Mouse (Mus musculus) thymus, postnatal 14 days (tissue): ENCODE results near the gene Gatad2b.
"Not testable (repeated sequence)": the region's sequence is repeated elsewhere in the genome, so short reads cannot be mapped to it uniquely, and the experiment has no call there.

ENCODE experiments used
- DNase-seq: peaks from one replicate; pipeline ENCODE4 v3.0.0; 2021

The Gatad2b gene

GRCm38 (mm10) chr3:90292345-90293275, at the start of gene Gatad2b:
Gatad2b (plus strand) TSS chr3:90293178.
- DNase-seq: peak; percentile 97

GRCm38 (mm10) chr3:90245406-90245805, 47.6 kb upstream of the Gatad2b start:
- no peak for DNase-seq

GRCm38 (mm10) chr3:90247630-90247959, 45.4 kb upstream of the Gatad2b start:
- DNase-seq: no peak

DNA sequence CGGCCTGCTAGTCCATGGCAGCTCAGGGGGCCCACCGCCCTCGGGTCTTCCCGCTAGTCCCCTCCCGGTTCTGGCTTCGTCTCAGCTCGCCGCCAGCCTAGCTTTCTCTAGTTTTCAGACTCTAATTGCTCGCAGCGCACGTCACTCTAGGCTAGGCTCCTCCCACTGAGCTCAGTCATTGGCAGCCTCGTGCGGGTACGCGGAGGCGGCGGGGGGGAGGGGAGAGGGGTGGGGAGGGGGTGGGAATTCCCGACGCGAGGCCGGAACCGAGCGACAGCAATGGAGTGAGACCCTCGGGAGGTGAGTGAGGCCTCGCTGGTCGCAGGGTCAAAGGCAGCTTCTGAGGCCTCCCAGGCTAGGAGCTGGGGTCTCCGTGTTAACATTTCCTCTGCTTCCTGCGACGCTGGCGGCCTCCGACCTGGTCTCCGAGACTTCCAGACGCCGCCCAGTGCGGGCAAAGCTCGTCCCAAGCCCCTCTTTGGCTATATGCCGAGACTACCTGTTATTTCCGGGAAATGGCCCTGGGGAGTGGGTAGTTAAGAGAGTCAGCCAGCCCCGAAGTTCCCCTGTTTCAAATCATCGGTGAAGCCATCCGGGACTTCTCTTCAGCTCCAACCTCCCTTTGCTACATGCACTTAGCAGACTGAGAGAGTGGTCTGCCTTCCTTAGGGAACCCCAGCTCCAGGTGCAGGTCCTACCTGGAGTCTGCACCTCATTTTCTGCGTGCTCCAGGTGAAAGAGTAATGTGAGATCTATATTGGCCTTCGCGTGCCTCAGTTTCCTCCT, 44.8 kb upstream of the Gatad2b start, which contains the start of gene Slc39a1:
Gene Slc39a1, plus strand, starts transcription at position 213 of the 786 bp plus-strand sequence.
- DNase-seq: peak; percentile 94

- DNase-seq: peak; percentile 46
These were observed 44.3 kb upstream of the Gatad2b start for GRCm38 (mm10) chr3:90248746-90249100.

GRCm38 (mm10) chr3:90250791-90251190, 42.2 kb upstream of the Gatad2b start:
- no peak for DNase-seq

DNA sequence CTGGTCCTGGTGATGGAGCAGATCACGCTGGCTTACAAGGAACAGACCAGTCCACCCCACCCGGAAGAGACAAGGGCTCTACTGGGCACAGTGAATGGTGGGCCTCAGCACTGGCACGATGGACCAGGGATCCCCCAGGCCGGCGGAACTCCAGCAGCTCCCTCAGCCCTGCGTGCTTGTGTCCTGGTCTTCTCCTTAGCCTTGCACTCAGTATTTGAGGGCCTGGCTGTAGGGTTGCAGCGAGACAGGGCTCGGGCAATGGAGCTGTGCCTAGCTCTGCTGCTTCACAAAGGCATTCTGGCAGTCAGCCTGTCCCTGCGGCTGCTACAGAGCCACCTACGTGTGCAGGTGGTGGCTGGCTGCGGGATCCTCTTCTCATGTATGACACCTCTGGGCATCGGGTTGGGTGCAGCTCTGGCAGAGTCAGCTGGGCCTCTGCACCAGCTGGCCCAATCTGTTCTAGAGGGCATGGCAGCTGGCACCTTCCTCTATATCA, 41.2 kb upstream of the Gatad2b start:
- DNase-seq: not testable (repeated sequence)

- DNase-seq: not testable (repeated sequence)
These were observed 40.3 kb upstream of the Gatad2b start for GRCm38 (mm10) chr3:90252659-90253058.

GRCm38 (mm10) chr3:90253174-90253573, 39.8 kb upstream of the Gatad2b start:
- DNase-seq: not testable (repeated sequence)

- DNase-seq: peak; percentile 94
These were observed 39.1 kb upstream of the Gatad2b start, which contains the start of gene Crtc2 for GRCm38 (mm10) chr3:90253653-90254418. Crtc2 (plus strand) TSS chr3:90254163.

DNA sequence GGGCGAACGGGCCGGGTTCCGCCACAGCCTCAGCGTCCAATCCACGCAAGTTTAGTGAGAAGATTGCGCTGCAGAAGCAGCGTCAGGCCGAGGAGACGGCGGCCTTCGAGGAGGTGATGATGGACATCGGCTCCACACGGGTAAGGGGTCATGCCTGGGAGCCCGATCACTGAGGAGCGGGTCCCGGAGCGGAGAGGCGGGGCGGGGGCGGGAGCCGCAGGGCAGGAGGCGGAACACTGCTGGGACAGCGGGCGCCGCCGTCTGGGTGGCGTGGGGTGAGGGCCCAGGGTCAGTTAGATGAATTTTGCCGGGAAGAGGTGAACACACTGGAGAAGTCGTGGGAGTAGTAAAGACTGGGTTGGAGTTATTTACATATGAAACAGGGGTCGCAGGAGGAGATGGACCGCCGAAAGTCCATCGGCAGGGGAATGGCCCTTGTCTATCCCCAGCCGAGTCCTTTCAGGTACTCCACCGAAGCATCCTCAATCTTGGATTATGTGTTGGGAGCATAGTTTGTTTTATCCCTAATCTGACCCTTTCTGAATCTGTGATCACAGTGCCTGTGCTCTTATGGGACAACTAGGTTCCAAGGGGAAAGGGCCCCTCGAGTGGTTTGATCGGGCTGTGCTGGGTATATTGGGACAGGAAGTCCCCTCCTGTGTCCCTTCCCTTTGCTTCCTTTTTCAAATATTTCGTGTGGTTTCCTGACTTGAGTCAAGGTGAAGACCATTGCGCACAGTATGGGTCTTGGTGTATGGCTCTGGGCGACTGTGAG, 38.4 kb upstream of the Gatad2b start:
- peak; percentile 39 for DNase-seq

DNA sequence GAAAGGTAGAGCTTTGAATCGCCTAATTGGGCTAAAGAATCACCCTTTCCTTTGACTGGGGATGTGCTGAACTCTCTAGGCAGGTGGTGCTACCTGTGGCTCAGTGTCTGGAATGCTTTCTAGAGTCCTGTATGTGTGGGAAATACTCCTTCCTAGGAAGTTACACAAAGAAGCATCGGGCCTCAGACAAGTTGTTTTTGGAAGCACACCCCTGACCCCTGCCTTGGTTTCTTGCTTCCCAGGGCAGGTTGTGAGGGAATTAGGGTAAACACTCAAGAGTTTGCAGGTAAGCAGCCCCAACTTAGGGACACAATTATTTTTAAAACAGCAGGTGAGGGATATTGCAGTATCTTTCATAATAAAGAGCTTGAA, 37.8 kb upstream of the Gatad2b start:
- no peak for DNase-seq

DNA sequence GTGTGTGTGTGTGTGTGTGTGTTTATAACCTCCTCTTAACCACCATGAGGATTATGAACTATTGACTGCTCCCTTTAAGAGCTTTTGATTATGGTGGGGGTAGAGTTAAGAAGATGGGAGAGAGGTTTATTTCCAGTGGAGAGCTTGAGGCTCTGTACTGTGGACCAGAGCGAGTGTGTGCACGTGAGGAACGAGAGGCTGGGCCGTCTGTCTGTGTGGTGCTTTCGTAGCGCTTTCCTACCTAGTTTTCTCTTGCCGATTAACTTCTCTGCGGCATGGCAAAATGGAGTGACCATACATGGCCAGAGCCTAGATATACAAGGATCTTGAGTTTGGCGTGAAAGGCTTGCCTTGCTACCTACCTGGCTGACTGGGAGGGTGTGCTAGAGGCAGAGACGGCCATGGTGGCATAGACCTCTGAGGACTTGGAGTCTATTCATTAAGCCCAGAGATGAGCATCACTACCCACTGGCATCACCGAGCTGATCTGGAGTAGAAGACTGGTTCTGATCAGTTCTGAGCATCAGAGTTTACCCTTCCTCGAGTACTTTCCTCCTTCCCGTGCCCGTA, 37.1 kb upstream of the Gatad2b start:
- DNase-seq: no peak

- DNase-seq: no peak
These were observed 36.0 kb upstream of the Gatad2b start for GRCm38 (mm10) chr3:90256731-90257530.

- no peak for DNase-seq
These were observed 34.5 kb upstream of the Gatad2b start for GRCm38 (mm10) chr3:90258521-90258920.

GRCm38 (mm10) chr3:90263121-90263771, 29.7 kb upstream of the Gatad2b start:
- DNase-seq: no peak

GRCm38 (mm10) chr3:90264687-90265033, 28.3 kb upstream of the Gatad2b start:
- no peak for DNase-seq

DNA sequence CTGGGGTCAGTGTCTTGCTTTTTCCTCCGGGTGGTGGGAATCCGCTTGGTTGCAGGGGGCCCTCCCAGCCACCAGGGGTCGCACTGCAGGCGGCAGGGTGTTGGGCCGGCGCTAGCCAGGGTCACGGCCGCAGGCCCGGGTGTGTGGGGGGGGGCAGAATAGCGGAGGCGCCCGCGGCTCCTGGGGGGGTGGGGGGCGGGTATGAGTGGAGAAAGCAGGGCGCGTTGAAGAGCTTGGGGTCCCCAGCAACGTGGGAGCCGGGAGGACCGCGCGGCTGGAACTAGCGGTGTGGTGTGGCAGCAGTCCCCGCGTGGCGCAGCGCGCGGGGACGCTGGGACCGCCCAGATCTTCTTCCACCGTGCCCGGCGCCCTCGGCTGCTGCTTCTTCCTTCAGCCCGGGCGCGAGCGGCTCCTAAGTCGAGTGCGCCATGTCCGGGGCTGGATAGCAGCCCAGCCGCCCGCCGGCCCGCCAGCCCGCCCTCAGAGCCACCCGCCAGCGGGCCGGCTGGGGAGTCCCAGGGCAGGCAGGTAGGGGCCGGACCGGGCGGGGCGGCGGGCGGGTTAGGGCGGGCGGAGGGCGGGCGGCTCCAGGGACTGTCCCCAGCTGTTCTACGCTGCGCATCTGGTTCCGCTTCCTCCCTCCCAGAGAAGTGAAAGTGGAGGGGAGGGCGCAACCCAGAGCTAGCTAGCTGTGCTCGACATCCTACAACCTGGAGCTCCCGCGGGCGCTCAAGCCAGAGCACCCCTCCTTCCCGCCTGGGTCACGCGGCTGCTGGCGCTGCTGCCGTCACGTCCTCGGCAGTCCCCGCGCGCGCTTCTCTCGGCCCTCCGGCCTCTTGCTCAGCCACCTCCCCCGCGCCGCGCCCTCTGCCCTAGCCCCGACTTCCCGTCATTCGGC, 27.7 kb upstream of the Gatad2b start, which contains the start of gene Dennd4b:
Gene Dennd4b, plus strand, starts transcription at position 152 of the 898 bp plus-strand sequence.
- DNase-seq: peak; percentile 93
